Mouse (Mus musculus) MEL (cell line): ENCODE results near the gene Gm21976. TPM values are rescaled to one million over a fixed set of nuclear protein-coding genes. Genes with fewer than 3 reads are reported as not detected.

Experiments used
- DNase-seq: peaks from one replicate; pipeline ENCODE4 v3.0.0; 2011; ENCODE audit warnings: low read depth, low spot score
- H3K27ac ChIP-seq: 2 replicates; pipeline ENCODE4 v1.5.1; 2012; ENCODE audit warnings: low read depth, mild to moderate bottlenecking, control low read depth, low read length, moderate library complexity; ENCODE audit not compliant: control insufficient read depth
- H3K27me3 ChIP-seq, 2 experiments: fragments of 150-350 bp in 1 of 2; sonication (generic) in 1 of 2; 2 replicates each; pipeline ENCODE4 v1.6.1; 2012; ENCODE audit warnings: low read length in 2 of 2, mild to moderate bottlenecking in 2 of 2, improper control_type of control experiment in 1 of 2, moderate library complexity in 1 of 2; ENCODE audit not compliant: insufficient read depth in 2 of 2, control insufficient read depth in 1 of 2
- H3K36me3 ChIP-seq, 2 experiments: 2 replicates each; pipeline ENCODE4 v1.6.1; 2012 to 2014; ENCODE audit warnings: low read length in 2 of 2, improper control_type of control experiment in 1 of 2, inconsistent platforms in 1 of 2, mild to moderate bottlenecking in 1 of 2; ENCODE audit not compliant: insufficient read depth in 2 of 2, control insufficient read depth in 1 of 2
- H3K4me1 ChIP-seq, 2 experiments: fragments of 150-350 bp in 1 of 2; sonication (generic) in 1 of 2; 2 replicates each; pipeline ENCODE4 v1.6.1; 2012; ENCODE audit warnings: low read length in 2 of 2, improper control_type of control experiment in 1 of 2, mild to moderate bottlenecking in 1 of 2; ENCODE audit not compliant: insufficient read depth in 2 of 2, control insufficient read depth in 1 of 2
- H3K4me3 ChIP-seq, 2 experiments: fragments of 150-350 bp in 1 of 2; sonication (generic) in 1 of 2; 2 replicates each; pipeline ENCODE4 v1.5.1; 2012; ENCODE audit warnings: low read depth in 2 of 2, low read length in 2 of 2, mild to moderate bottlenecking in 2 of 2, moderate library complexity in 2 of 2, control low read depth in 1 of 2, improper control_type of control experiment in 1 of 2; ENCODE audit not compliant: control insufficient read depth in 1 of 2, insufficient read depth in 1 of 2
- H3K79me2 ChIP-seq: 2 replicates; pipeline ENCODE4 v1.6.1; 2012; ENCODE audit warnings: mild to moderate bottlenecking, low read length, moderate library complexity; ENCODE audit not compliant: control insufficient read depth, poor library complexity, insufficient read depth
- H3K9ac ChIP-seq: 2 replicates; pipeline ENCODE4 v1.6.1; 2012; ENCODE audit warnings: low read depth, mild to moderate bottlenecking, control low read depth, low read length, moderate library complexity; ENCODE audit not compliant: control insufficient read depth, poor library complexity, severe bottlenecking
- H3K9me3 ChIP-seq: fragments of 150-350 bp; sonication (generic); replicated peaks from 2 replicates; pipeline ENCODE4 v1.6.1; 2012; ENCODE audit warnings: mild to moderate bottlenecking, low read length, improper control_type of control experiment, moderate library complexity; ENCODE audit not compliant: insufficient read depth
- BHLHE40 ChIP-seq: IDR thresholded peaks from 2 replicates; pipeline ENCODE4 v1.6.1; 2012; ENCODE audit warnings: low read depth, mild to moderate bottlenecking, inconsistent platforms, low read length, improper control_type of control experiment, borderline replicate concordance
- CHD1 ChIP-seq: IDR thresholded peaks from 2 replicates; pipeline ENCODE4 v1.6.1; 2012; ENCODE audit warnings: low read depth, mild to moderate bottlenecking, inconsistent platforms, low read length, improper control_type of control experiment
- CHD2 ChIP-seq: IDR thresholded peaks from 2 replicates; pipeline ENCODE4 v1.6.1; 2011; ENCODE audit warnings: low read length, improper control_type of control experiment
- E2F4 ChIP-seq: IDR thresholded peaks from 2 replicates; pipeline ENCODE4 v1.6.1; 2011; ENCODE audit warnings: low read depth, low read length, improper control_type of control experiment, borderline replicate concordance
- ELF1 ChIP-seq: IDR thresholded peaks from 2 replicates; pipeline ENCODE4 v1.6.1; 2014; ENCODE audit warnings: low read depth, mild to moderate bottlenecking, inconsistent platforms, low read length, improper control_type of control experiment, moderate library complexity
- EP300 ChIP-seq, 2 experiments: IDR thresholded peaks; 2 replicates each; pipeline ENCODE4 v1.6.1; 2011; ENCODE audit warnings: improper control_type of control experiment in 2 of 2, low read length in 2 of 2, low read depth in 1 of 2, mild to moderate bottlenecking in 1 of 2
- ETS1 ChIP-seq: IDR thresholded peaks from 2 replicates; pipeline ENCODE4 v1.6.1; 2012; ENCODE audit warnings: low read depth, mild to moderate bottlenecking, inconsistent platforms, low read length, improper control_type of control experiment, moderate library complexity
- GABPA ChIP-seq: IDR thresholded peaks from 2 replicates; pipeline ENCODE4 v1.6.1; 2012; ENCODE audit warnings: low read depth, mild to moderate bottlenecking, inconsistent platforms, low read length, improper control_type of control experiment, moderate library complexity
- GATA1 ChIP-seq: IDR thresholded peaks from 2 replicates; pipeline ENCODE4 v1.6.1; 2011; ENCODE audit warnings: low read depth, low read length, improper control_type of control experiment
- HCFC1 ChIP-seq: IDR thresholded peaks from 2 replicates; pipeline ENCODE4 v1.6.1; 2012; ENCODE audit warnings: low read depth, mild to moderate bottlenecking, inconsistent platforms, low read length, improper control_type of control experiment, moderate library complexity
- JUND ChIP-seq: IDR thresholded peaks from 2 replicates; pipeline ENCODE4 v1.6.1; 2011; ENCODE audit warnings: low read depth, mild to moderate bottlenecking, improper control_type of control experiment, low read length
- KAT2A ChIP-seq: conservative IDR thresholded peaks from 2 replicates; pipeline ENCODE4 v1.6.1; 2012; ENCODE audit warnings: low read depth, low read length, improper control_type of control experiment, inconsistent platforms
- MAFK ChIP-seq: IDR thresholded peaks from 2 replicates; pipeline ENCODE4 v1.6.1; 2011; ENCODE audit warnings: low read depth, mild to moderate bottlenecking, low read length, improper control_type of control experiment, borderline replicate concordance
- MAX ChIP-seq: IDR thresholded peaks from 2 replicates; pipeline ENCODE4 v1.6.1; 2011; ENCODE audit warnings: low read length, improper control_type of control experiment
- MEF2A ChIP-seq: IDR thresholded peaks from 2 replicates; pipeline ENCODE4 v1.6.1; 2014; ENCODE audit warnings: low read depth, mild to moderate bottlenecking, inconsistent platforms, low read length, improper control_type of control experiment; ENCODE audit not compliant: poor library complexity, insufficient replicate concordance, severe bottlenecking; ENCODE audit errors: extremely low read depth
- MYB ChIP-seq: IDR thresholded peaks from 2 replicates; pipeline ENCODE4 v1.6.1; 2011; ENCODE audit warnings: mild to moderate bottlenecking, low read depth, low read length, improper control_type of control experiment
- MYC ChIP-seq: IDR thresholded peaks from 2 replicates; pipeline ENCODE4 v1.6.1; 2011; ENCODE audit warnings: low read depth, mild to moderate bottlenecking, low read length, improper control_type of control experiment, moderate library complexity
- NELFE ChIP-seq: IDR thresholded peaks from 2 replicates; pipeline ENCODE4 v1.6.1; 2011; ENCODE audit warnings: low read depth, low read length, improper control_type of control experiment
- POLR2A ChIP-seq, 2 experiments: IDR thresholded peaks; 2 replicates each; pipeline ENCODE4 v1.6.1; 2011 to 2012; ENCODE audit warnings: low read length in 2 of 2, mild to moderate bottlenecking in 2 of 2, control low read depth in 1 of 2, improper control_type of control experiment in 1 of 2, low read depth in 1 of 2, moderate library complexity in 1 of 2; ENCODE audit not compliant: control insufficient read depth in 1 of 2, insufficient read depth in 1 of 2, poor library complexity in 1 of 2
- POLR2AphosphoS2 ChIP-seq: IDR thresholded peaks from 2 replicates; pipeline ENCODE4 v1.6.1; 2011; ENCODE audit warnings: low read length, improper control_type of control experiment
- POLR2AphosphoS5 ChIP-seq: IDR thresholded peaks from 2 replicates; pipeline ENCODE4 v1.6.1; 2012; ENCODE audit warnings: low read depth, borderline replicate concordance, mild to moderate bottlenecking, inconsistent platforms, low read length, moderate library complexity, mixed read lengths
- SIN3A ChIP-seq: IDR thresholded peaks from 2 replicates; pipeline ENCODE4 v1.6.1; 2012; ENCODE audit warnings: low read length, improper control_type of control experiment, inconsistent platforms
- SMC3 ChIP-seq: IDR thresholded peaks from 2 replicates; pipeline ENCODE4 v1.6.1; 2011; ENCODE audit warnings: low read depth, low read length, improper control_type of control experiment
- TBP ChIP-seq: IDR thresholded peaks from 2 replicates; pipeline ENCODE4 v1.8.0; 2011; ENCODE audit warnings: low read depth, low read length, improper control_type of control experiment
- TCF12 ChIP-seq: IDR thresholded peaks from 2 replicates; pipeline ENCODE4 v1.6.1; 2014; ENCODE audit warnings: low read depth, mild to moderate bottlenecking, inconsistent platforms, low read length, improper control_type of control experiment, moderate library complexity
- USF1 ChIP-seq: IDR thresholded peaks from 2 replicates; pipeline ENCODE4 v1.6.1; 2014; ENCODE audit warnings: low read depth, mild to moderate bottlenecking, inconsistent platforms, low read length, improper control_type of control experiment, moderate library complexity
- ZC3H11A ChIP-seq: IDR thresholded peaks from 2 replicates; pipeline ENCODE4 v1.6.1; 2012; ENCODE audit warnings: low read depth, mild to moderate bottlenecking, inconsistent platforms, low read length, improper control_type of control experiment
- ZKSCAN1 ChIP-seq: IDR thresholded peaks from 2 replicates; pipeline ENCODE4 v1.6.1; 2012; ENCODE audit warnings: low read depth, mild to moderate bottlenecking, inconsistent platforms, low read length, improper control_type of control experiment, moderate library complexity
- ZMIZ1 ChIP-seq: IDR thresholded peaks from 2 replicates; pipeline ENCODE4 v1.6.1; 2012; ENCODE audit warnings: low read depth, mild to moderate bottlenecking, inconsistent platforms, low read length, improper control_type of control experiment, moderate library complexity
- ZNF384 ChIP-seq: IDR thresholded peaks from 2 replicates; pipeline ENCODE4 v1.6.1; 2012; ENCODE audit warnings: low read depth, mild to moderate bottlenecking, inconsistent platforms, low read length, improper control_type of control experiment
- polyA plus RNA-seq, 2 experiments: library from polyadenylated mRNA; stranded (reverse) in 1 of 2; unstranded in 1 of 2; fragments of >175 nt in 1 of 2; fragments of >200 nt in 1 of 2; gene quantifications; 2 replicates each; pipeline versions ENCODE4 v1.2.1 to v1.2.4; 2012; ENCODE audit warnings: low replicate concordance in 2 of 2, low read depth in 1 of 2; ENCODE audit not compliant: insufficient read length in 2 of 2, insufficient read depth in 1 of 2, missing spikeins in 1 of 2
- total RNA-seq: library from RNA; depleted of rRNA; stranded (reverse); fragments of 300-350 nt; gene quantifications from 2 replicates; pipeline ENCODE4 v1.2.3, GENCODE M21; 2012

The Gm21976 gene
- total and polyA plus RNA-seq, 3 experiments, result not detected

DNA sequence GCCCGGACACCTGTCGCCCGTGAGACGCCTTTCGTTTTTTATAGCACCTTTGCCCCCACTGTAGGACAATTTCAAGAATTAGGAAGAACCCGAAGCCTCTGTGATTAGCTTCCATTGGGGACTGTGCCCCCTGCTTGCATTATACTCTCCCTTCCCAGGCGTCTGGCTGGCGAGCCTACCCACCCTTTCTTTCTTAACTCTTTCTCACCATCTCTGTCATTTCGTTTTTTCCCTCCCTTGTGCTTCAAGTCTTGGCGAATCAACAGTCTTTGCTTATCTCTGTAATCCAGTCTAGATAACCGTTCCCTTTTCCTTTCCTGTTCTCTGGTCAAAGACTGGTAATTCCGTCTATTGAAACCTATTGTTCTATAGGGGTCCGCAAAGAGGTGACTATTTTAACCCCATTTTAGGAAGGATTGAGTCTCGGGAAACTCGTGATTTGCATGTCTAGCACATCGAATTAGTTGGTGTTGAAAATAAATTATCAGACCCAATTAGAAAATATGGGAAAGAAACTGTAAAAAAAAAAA, 16.2 kb upstream of the Gm21976 start:
- no peaks in the 10 kb centered on the region for H3K9me3 ChIP-seq
- TF ChIP-seq POLR2AphosphoS2 (no peak), ZKSCAN1 (no peak), MYB (peak; percentile 69), JUND (no peak), CHD2 (no peak), ELF1 (0 out of 2 replicates have a peak, but pooled peaks have one; percentile 20), KAT2A (peak; percentile 44; the same call in 1 of the 2 replicates), ZC3H11A (no peak), NELFE (0 out of 2 replicates have a peak, but pooled peaks have one; percentile 25), BHLHE40 (peak; percentile 24; the same call in 1 of the 2 replicates), HCFC1 (0 out of 2 replicates have a peak, but pooled peaks have one; percentile 42), EP300 (IDR thresholded peaks at IDR 0.05; ENCODE audit: low read depth in 1 of 2, low read length in 2 of 2) (peak; percentile 58 to 80), ZMIZ1 (peak; percentile 50; the same call in 1 of the 2 replicates), POLR2A (IDR thresholded peaks at IDR 0.05; ENCODE audit: control insufficient read depth in 1 of 2, insufficient read depth in 1 of 2, low read depth in 1 of 2, low read length in 2 of 2, poor library complexity in 1 of 2) (0 out of 4 replicates have a peak, but pooled peaks of 1 of the 2 experiments have one; percentile 16), ETS1 (peak; percentile 64), MAX (no peak), GABPA (no peak), GATA1 (peak; percentile 93), SMC3 (no peak), CHD1 (peak; percentile 71; the same call in 1 of the 2 replicates), TCF12 (peak; percentile 70; the same call in 1 of the 2 replicates)
- TF ChIP-seq, all 39 proteins: peak for 13
- Histone ChIP-seq H3K4me1 (peaks cover 13 to 15% of the 10 kb centered on the region in 2 experiments), H3K27me3 (no peaks in the 10 kb centered on the region), H3K4me3 (peak overlapping the region; percentile 65 to 83), H3K27ac (peak overlapping the region; percentile 76), H3K36me3 (peaks cover 25 to 26% of the 10 kb centered on the region in 2 experiments), H3K79me2 (peaks cover 27% of the 10 kb centered on the region), H3K9ac (peak overlapping the region; percentile 76)
- DNase-seq, result peak; percentile 64

DNA sequence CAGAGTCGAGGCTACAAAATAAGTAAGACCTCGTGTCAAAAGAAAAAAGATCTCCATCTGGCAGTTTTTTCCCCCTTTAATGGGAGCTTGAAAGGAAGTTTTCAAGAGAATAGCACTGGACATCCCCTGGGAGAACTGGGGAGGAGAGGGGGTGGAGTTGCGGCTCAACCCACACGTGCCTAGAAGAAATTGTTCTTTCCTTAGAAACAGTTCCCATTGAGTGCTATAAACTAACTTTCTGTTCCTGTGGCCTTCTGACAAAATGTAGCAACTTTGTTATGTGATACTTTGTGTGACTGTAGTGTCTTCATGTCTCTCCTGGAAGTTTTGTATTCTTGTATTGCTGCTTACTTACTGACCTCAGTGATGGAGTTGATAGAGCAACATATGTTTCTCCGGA, 15.6 kb upstream of the Gm21976 start:
- peaks cover 13 to 15% of the 10 kb centered on the region in 2 experiments for H3K4me1 ChIP-seq
- peaks cover 27% of the 10 kb centered on the region for H3K79me2 ChIP-seq
- H3K27ac ChIP-seq, result peak overlapping the region; percentile 76
- H3K9me3 ChIP-seq, result no peaks in the 10 kb centered on the region
- peak; percentile 54 for DNase-seq
- no peaks in the 10 kb centered on the region for H3K27me3 ChIP-seq
- peaks cover 23 to 25% of the 10 kb centered on the region in 2 experiments for H3K36me3 ChIP-seq
- peak overlapping the region; percentile 76 for H3K9ac ChIP-seq
- peak overlapping the region; percentile 65 to 83 for H3K4me3 ChIP-seq
- TF ChIP-seq MYC (0 out of 2 replicates have a peak, but pooled peaks have one; percentile 56), HCFC1 (no peak), TBP (no peak), CHD1 (0 out of 2 replicates have a peak, but pooled peaks have one; percentile 13), MAFK (no peak), ZC3H11A (no peak), SIN3A (no peak; the same call in 1 of the 2 replicates), ZMIZ1 (no peak), ETS1 (no peak; the same call in 1 of the 2 replicates), MYB (no peak), MAX (no peak), USF1 (no peak), TCF12 (no peak), POLR2AphosphoS5 (no peak), ZNF384 (no peak), MEF2A (no peak), ELF1 (no peak), E2F4 (no peak)
